Mouse (Mus musculus) spleen, postnatal 36 days (tissue): ENCODE data around the gene Crygs.

Experiments
- DNase-seq, 2 experiments: peaks; one replicate each; pipeline ENCODE4 v3.0.0; 2022; ENCODE audit warnings: low spot score in 2 of 2, mixed read lengths in 1 of 2

The Crygs gene

GRCm38 (mm10) chr16:22811477-22811876 lies at the start of gene Crygs:
Gene Crygs (minus strand): TSS chr16:22811577.
- no peak for DNase-seq

GRCm38 (mm10) chr16:22857431-22858113 lies 46.2 kb upstream of the Crygs start, which contains the start of the genes Tbccd1 and Dnajb11:
Gene Tbccd1 (minus strand): TSS chr16:22857669.
Gene Dnajb11 (plus strand): TSS chr16:22857845.
- peak; percentile 99 for DNase-seq

GRCm38 (mm10) chr16:22856773-22857172 lies 45.4 kb upstream of the Crygs start:
- peak in 1 of 2 experiments; percentile 6 for DNase-seq

- DNase-seq, result peak; percentile 4 to 35
Measured at GRCm38 (mm10) chr16:22852709-22853108, 41.3 kb upstream of the Crygs start.

- no peak for DNase-seq
Measured at GRCm38 (mm10) chr16:22848331-22848730, 37.0 kb upstream of the Crygs start.

- no peak for DNase-seq
Measured at GRCm38 (mm10) chr16:22847686-22848085, 36.3 kb upstream of the Crygs start.

GRCm38 (mm10) chr16:22845481-22845880 lies 34.1 kb upstream of the Crygs start:
- DNase-seq, result no peak

- DNase-seq, result no peak
Measured at GRCm38 (mm10) chr16:22844834-22845233, 33.5 kb upstream of the Crygs start.

GRCm38 (mm10) chr16:22844061-22844801 lies 32.9 kb upstream of the Crygs start:
- peak; percentile 35 to 38 for DNase-seq

- DNase-seq, result no peak
Measured at GRCm38 (mm10) chr16:22842871-22843270, 31.5 kb upstream of the Crygs start.

GRCm38 (mm10) chr16:22839146-22839857 lies 27.9 kb upstream of the Crygs start:
- DNase-seq, result no peak

GRCm38 (mm10) chr16:22832932-22833525 lies 21.7 kb upstream of the Crygs start:
- no peak for DNase-seq

- no peak for DNase-seq
Measured at GRCm38 (mm10) chr16:22820731-22821130, 9.4 kb upstream of the Crygs start.

GRCm38 (mm10) chr16:22807468-22808070 lies 3.8 kb downstream of the Crygs start:
- DNase-seq, result peak; percentile 10 to 39

- no peak for DNase-seq
Measured at GRCm38 (mm10) chr16:22802786-22803185, 8.6 kb downstream of the Crygs start.

- no peak for DNase-seq
Measured at GRCm38 (mm10) chr16:22800849-22801109, 10.6 kb downstream of the Crygs start.

GRCm38 (mm10) chr16:22800026-22800848 lies 11.1 kb downstream of the Crygs start:
- no peak for DNase-seq

GRCm38 (mm10) chr16:22798520-22798919 lies 12.9 kb downstream of the Crygs start:
- DNase-seq, result peak in 1 of 2 experiments; percentile 7

- DNase-seq, result no peak
Measured at GRCm38 (mm10) chr16:22797521-22797920, 13.9 kb downstream of the Crygs start.

- DNase-seq, result no peak
Measured at GRCm38 (mm10) chr16:22795497-22795896, 15.9 kb downstream of the Crygs start.

- no peak for DNase-seq
Measured at GRCm38 (mm10) chr16:22791235-22791634, 20.1 kb downstream of the Crygs start.
